Mouse (Mus musculus): ENCODE results near the gene Actl6a.
"Not testable (repeated sequence)": the region's sequence is repeated elsewhere in the genome, so short reads cannot be mapped to it uniquely, and the experiment has no call there.

The Actl6a gene

DNA sequence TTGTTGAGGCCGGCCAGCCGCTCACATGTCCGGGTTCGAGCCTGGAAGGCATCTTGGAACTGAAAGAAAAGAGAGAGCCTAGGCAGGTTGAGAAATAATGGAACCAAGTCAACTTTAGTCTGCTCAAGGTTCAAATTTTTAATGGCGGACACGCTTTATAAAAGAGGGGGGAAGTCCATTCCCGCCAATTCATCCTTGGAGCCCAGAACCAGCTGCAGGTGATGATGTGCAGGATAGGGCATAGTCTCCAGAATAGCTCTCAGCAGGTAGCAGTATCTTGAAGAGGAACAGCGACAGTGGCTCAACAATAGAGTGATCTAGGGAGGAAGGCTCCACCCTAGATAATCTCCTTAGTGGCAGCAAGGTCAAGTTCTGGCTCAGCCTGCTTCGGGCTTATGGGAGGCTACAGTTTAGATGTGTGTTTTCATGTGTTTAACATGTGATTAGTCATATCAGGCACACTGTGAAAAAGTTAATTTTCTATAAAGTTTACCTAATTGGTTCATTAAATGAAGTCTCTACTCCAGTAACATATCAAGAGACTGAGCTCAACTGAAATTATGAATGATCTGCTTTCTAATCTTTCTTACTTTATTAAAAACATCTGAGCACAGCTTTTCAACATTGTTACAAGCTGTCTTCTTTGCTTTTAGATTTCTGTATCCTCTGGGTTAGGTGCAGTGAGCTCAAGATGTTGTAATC, at the start of gene Actl6a:
Actl6a (plus strand) TSS at position 652 of the 702 bp plus-strand sequence.
- DNase-seq (ENCODE audit: low spot score) = not testable (repeated sequence)

DNA sequence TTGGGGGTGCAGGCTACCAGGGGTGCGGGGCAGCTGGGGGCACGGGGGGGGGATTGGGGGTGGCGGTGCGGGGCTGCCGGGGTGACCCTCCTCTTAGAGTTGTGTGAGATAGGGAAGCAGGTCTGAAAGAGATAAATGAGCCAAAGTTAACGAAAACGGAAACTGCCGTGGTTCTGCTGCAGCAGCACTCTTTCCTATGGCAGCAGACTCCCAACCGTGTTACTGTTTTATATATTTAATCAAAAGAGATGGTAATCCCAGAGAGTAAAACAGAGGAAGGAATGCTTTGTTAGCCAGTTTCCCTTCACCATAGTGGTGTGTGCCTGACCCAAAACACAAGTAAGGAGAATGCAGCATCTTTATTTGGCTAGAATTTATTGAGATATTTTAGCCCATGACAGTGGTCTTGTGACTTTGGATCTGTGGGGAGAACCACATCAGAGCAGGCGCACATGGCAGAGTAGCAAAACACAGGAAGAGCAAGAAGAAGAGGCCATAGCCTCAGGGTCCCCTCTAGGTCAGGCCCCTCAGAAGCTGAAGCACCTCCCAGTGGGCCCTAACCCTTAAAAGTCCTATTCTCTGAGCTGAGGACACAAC, 49.6 kb upstream of the Actl6a start:
- no peak for DNase-seq (ENCODE audit: low spot score)

DNA sequence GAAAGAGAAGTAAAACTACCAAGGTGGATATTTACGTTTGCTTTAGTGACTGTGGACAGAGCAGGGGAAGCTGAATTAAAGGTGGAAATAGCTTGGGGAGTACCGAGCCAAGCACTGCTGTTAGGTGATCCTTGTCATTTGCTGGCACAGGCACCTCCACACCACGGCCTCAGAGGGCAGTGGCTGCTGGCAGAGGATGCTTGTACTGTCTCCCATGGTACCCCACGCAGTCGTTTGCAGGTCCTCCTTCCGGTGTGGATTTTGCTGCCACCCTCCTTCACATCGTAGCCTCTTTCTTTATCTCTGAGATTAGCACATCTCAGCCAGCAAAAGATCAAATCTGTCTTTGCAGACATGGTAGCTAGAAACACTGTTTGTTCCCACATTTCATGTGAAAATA, 47.7 kb upstream of the Actl6a start:
- no peak for DNase-seq (ENCODE audit: low spot score)

DNA sequence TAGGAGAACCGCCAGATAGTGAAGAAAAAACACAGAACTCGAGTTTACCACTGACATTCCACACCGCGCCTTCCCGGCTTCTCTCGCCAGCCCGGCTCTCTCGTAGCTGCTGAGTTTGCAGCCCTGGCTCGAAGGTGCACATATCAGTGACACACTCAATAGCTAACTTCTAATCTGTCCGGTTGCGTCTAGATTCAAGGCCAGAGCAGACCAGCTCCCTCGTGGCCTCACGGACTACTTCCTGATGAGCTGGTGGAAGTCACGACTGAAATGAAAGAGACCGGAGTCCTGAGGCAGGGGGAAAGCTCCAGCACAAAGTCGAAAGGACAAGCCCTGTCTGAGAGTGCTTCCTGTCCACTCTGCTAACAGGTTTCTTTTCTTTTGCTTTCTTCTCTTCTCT, 47.3 kb upstream of the Actl6a start:
- no peak for DNase-seq (ENCODE audit: low spot score)

DNA sequence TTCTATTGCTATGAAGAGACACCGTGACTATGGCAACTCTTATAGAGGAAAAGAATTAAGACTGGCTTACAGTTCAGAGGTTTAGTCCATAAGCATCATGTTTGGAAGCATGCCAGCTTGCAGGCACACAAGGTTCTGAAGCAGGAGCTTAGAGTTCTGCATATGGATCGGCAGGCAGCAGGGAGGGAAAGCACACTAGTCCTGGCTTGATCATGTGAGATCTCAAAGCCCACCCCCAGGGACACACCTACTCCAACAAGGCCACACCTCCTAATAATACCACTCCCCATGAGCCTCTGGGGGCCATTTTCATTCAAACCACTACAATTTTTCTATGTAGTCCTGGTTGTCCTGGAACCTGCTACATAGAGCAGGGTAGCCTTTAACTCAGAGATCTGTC, 46.6 kb upstream of the Actl6a start:
- no peak for DNase-seq (ENCODE audit: low spot score)

DNA sequence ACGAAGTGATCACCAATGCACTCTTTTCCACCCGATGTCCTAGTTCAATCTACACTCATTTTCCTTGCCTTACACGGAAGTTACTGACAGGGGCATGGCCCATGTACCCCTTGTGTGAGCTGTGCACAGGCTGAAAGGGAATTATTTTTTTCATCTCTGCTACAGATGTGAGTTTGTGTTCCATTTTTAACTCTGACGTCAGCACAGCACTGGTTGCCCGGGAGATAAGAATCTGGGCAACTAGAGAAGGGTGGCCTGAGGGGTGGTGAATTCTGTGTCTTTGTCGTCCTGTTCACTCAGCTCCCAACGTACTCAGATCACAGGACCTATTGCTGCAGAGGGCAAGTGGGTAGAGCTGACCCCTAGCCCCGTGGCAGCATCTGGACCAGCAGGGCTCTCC, 45.8 kb upstream of the Actl6a start:
- DNase-seq (ENCODE audit: low spot score) = no peak

DNA sequence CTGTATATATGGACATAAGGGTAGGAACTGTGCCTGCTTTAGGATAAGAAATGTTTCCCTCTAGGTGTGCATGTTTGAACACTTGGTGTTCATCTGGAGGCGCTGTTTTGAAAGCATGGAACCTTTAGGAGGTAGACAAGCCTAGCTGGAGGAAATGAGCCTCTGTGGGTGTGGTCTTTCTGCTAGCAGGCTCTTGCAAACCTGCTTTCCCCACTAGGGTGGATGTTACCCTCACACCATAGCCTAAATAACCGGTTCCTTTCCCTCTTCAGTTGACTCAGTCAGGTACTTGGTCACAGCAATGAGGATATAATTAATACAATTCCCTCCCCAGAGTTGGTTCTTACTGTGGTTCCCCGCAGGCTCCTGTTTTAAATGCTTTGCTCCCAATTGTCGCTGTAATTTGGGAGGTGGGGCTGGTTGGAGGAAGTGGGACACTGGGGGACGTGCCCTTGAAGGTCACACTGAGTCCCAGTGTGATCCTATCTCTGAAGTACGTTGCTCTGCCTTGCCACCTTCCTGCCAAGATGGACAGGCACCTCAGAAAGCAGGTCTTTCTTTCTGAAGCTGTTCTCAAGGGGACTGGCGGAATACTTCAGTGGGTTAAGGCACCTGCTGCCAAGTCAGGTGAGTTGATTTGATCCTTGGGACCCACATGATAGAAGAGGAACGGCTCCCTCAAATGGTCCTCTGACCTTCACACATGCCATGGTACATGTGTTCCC, 45.1 kb upstream of the Actl6a start:
- no peak for DNase-seq (ENCODE audit: low spot score)

DNA sequence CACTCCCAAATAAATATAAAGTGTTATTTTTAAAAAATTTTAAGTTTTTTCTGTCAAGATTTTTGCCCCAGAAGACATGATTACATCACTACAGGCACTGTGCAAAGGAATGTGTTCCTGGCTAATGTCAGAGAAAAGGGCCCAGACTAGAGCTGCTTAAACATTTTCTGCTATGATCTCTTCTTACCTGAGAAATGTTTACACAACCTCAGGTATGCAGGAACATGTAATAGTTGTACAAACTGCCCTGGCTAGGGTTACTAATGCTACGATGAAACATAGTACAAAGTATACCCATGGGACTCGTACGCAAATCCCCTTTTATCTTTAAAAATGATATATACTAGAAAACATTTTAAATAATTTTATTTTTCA, 44.6 kb upstream of the Actl6a start:
- no peak for DNase-seq (ENCODE audit: low spot score)

DNA sequence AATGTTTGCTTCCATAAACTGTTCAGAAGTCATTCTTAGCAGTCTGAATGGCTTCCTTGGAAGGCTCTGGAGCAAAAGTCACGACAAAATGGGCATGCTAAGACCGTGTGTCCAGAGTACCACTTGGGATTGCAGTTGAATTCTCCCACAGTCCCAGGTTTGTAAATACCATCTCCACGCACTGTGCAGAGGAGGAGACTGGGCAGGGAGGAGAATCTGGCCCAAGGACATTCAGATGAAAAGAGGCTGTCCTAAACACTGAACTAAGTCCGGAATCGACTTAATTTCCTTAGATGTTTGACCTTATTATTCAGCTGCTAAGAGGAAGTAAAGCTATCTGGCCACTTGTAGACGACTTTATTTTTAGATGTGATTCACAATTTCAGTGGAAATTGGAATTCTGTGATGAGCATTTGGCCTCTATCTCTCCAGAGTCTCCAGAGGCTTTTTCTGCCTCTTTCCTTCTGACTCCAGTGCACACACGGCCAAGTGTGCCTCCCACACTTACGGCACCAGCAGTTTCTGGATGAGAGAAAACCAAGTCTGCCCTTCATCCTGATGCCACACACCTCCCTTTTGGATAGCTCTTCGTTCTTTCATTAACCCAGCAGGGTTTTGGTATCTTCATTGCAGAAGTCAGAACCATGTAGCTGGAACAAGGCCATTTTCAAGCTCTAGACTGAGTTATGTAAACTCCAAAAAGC, 37.7 kb upstream of the Actl6a start:
- DNase-seq (ENCODE audit: low spot score) = no peak

DNA sequence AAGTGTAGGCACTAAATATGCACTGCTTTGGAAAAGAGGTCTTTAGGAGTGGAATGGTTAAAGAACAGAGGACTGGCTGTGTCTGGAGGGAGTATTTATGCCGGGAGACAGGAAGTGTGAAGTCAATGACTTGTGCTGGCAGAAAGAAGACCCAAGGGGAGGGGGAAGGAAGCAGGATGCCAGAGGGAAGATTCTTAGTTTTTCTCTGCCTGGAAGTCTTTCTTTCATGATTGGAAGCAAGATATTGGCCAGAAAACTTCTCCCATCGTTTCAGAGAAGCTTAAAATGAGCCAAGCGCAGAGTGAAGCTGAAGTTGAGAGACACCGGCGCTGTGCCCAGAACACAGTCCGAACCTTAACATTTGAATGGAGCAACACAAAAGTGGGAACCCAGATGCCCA, 36.9 kb upstream of the Actl6a start:
- peak; percentile 23 for DNase-seq (ENCODE audit: low spot score)

DNA sequence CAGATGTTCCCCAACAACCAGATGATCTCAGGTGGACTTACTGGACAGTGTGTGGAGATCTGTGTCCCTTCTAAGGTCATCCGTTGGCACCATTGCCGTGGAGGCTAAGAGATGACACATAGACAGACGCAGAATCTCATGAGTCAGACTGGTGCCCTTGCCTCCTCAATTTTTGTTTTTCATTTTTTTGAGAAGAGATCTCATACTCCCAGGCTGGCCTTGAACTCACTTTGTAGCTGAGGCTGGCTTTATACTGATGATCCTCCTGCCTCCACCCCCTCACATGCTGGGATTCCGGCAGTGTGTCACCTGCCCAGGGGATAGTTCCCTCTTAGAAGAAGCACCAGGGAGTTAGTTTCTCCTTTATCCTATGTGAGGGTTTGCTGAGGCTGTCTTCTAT, 35.9 kb upstream of the Actl6a start:
- no peak for DNase-seq (ENCODE audit: low spot score)

DNA sequence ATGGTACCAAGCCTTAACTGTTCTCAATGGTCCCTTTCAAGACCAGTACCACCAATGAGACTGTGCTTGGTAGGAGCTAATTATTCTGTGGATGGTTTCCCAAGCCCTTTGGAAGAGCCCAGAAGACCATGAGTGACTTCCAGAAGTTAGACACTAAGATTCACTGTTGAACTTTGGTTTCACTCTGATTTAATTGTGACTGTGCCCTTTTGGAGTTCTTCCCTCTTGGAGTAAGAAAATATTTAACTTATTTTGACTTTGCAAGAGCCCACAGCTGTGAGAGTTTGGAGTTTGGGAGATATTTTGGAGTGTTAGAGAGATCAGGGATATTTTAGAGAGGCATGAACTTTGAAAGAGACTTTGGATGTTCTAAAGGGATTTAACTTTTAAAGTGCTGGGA, 32.9 kb upstream of the Actl6a start:
- DNase-seq (ENCODE audit: low spot score) = no peak

DNA sequence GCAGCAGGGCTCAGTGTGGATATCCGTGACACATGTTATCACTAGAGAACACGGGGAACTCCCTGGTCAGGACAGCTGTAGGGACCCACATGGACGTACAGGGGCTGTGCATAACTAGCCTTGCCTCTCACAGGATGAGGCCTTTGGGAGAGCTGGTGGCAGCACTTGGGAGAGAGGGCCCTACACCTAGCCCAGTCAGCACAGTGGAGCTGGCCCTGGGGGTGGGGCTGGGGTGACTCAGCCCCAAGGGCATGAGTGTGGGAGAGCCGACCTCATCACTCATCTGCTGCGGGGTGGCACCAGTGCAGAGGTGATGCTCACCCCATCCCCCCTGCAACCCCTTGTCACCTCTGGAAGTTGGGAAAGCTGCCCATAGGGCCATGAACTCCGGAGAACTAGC, 29.7 kb upstream of the Actl6a start:
- no peak for DNase-seq (ENCODE audit: low spot score)

DNA sequence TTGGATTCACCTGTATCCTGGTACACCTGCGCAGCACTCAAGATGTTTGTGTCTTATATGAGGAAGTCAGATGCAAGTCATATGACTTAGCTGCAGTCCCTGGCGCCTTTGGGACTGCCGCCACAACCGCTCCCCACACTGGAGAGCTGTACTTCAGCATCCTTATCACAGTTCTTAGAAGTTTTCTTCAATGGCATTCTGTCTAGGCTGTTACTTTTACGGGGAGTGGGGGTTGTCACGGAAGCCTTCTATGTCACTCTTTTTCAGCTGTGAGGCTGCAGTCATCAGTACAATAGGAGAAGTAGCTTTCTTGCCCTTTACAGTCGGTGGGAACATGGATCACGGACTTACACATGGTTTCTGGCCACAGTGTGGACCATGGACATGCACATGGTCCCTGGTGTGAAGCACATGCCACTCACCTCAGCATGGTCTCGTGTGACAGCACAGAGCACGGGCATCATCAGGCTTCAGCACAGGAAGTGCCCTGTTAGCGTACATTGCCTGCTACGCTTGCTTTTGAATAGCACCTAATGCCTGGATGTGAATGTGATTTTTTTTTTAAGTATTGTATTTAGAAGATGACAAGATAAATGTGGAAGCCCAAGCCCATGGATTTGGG, 23.1 kb upstream of the Actl6a start:
- DNase-seq (ENCODE audit: low spot score) = no peak

DNA sequence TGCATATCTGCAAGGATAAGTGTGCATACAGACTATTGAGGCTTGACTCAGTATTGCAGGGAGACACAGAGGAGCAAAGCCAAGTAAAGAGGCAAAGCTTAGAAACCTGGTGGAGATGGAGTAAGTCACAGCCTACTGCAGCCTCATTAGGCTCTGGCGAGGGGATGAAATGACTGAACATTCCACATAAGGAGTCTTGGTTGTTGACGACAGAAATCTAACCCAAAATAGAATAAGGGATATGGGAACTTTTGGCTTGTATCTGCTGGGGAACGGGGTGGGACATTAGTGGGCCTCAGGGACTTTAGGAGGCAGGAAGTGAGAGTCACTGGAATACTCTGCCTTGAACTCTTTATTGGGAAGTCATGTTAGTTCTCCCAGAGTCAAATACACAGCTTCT, 21.5 kb upstream of the Actl6a start:
- no peak for DNase-seq (ENCODE audit: low spot score)

DNA sequence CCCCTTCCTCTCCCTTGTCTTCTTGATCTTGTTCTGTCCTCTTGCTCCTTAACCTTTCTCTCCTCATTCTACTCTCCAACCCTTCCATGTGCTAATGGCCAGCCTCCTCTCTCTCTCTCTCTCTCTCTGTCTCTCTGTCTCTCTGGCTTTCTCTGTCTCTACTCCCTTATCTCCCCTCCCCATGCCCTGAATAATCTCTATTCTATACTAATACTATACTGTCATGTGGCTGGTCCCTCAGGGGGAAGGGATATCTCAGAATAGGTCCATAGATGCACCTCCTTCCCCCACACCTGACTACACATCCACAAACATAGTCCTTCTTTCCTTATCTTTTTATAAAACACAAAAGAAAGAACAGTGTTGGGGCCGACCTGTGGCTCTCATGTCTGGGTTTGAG, 19.6 kb upstream of the Actl6a start:
- DNase-seq (ENCODE audit: low spot score) = no peak

DNA sequence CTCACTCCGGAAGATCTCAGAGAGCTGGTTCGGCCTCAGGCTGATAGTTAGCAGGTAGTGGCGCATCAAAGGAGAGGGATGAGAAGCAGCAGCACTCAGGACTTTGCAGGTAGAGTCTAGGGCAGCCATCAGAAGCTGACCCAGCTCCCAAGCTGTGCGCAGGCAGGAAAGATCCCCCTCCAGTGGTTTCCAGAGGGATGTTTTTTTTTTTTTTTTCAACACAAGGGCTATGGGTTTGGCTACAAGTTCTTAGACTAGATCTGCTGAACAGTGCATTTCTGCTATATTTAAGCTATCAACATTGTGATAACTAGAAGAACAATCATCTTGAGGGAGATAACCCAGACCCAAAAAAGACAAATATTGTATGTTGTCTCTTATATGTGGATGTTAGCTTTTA, 18.9 kb upstream of the Actl6a start:
- DNase-seq (ENCODE audit: low spot score) = no peak

DNA sequence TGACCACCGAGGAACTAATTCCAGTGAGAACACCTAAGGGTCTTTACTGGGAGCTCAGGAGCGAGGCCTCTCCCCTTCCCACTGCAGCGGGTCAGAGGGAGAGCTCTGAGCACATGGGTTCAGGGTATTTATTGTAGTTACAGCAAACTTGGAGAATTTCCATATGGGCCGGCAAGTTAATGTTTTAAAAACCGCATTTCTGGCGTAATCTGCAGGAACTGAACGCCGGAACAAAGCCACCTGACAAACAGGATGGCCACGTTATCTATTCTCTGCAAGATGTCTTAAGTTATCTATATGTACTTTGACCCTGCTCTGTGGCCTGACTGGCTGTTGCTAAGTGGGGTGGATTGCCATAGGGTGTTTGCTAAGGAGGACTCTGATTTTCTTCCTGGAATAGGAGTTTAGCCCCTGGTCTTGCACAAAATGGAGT, 16.5 kb upstream of the Actl6a start:
- DNase-seq (ENCODE audit: low spot score) = no peak

DNA sequence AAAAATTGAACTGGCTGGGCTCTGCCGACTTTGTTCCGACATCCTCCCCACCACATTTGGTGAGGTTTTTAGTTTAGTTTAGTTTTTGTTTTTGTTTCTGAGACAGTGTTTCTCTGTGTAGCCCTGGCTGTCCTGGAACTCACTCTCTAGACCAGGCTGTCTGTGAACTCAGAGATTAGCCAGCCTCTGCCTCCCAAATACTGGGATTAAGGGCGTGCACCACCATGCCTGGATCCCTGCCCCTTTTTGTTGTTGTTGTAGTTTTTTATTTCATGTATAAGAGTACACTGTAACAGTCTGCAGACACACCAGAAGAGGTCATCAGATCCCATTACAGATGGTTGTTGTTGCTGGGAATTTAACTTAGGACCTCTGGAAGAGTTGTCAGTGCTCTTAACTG, 16.1 kb upstream of the Actl6a start:
- no peak for DNase-seq (ENCODE audit: low spot score)

DNA sequence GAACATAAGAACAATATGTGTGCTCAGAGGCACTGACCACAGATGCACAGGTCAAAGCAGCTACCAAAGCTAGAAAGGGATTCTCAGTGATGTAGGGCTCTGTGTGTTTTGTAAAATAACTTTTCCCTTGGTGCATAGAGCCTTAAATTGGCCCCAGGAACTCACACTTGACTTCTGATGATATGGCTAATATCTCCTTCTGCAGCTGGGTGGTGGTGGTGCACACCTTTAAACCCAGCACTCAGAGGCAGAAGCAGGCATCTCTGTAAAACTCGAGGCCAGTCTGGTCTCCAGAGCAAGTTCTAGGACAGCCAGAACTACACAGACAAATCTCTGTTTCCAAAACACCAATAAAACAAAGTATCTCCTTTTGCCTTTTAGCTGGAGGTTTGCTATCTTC, 15.2 kb upstream of the Actl6a start:
- no peak for DNase-seq (ENCODE audit: low spot score)

DNA sequence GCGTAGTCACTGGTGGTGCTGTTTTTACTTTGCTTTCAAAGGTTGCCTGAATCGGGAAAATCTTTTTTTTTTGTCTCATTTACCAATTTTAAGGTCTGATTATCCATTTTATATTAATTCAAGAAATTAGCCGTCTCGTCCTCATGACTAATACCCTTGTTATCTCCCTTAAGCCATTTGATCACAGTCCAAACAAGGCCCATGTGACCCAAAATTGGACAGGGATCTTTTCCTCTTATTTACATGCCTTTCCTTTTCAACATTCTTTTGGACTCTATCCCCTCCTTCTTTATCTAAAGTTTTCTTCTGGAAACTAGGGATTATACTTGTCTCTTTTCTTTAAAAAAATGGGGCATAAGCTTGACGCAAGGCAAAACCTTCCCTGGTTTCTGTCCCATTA, 14.3 kb upstream of the Actl6a start:
- DNase-seq (ENCODE audit: low spot score) = no peak

DNA sequence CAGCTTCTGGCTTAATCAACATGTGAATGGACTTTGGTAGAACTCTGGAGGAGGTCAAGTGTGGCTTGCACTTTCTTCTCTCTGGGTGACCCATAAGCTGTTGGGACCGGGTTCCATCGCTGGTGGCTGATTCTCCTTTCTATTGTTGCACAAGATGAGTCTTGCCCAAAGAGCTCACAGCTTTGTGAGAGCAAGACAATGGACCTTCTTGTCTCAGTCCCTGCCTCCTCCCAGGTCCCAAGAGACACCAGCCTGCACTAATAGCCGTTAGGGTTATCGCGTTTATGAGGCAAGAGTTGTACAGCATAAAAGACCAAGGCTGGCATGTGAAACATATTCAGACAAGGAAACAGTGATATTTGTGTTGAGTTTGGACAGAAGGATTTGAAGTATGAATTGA, 11.9 kb upstream of the Actl6a start:
- DNase-seq (ENCODE audit: low spot score) = no peak
